Mouse (Mus musculus) CH12.LX (cell line): ENCODE measurements around the gene Tbcel. TPM values are rescaled to one million over a fixed set of nuclear protein-coding genes. Genes with fewer than 3 reads are reported as not detected.

ENCODE experiments used
- DNase-seq: peaks from one replicate; pipeline ENCODE4 v3.0.0-alpha.2; 2013; ENCODE audit errors: extremely low read depth
- H3K27ac ChIP-seq: 2 replicates; pipeline ENCODE4 v1.5.1; 2012; ENCODE audit warnings: low read depth, mild to moderate bottlenecking, control low read depth, moderate library complexity; ENCODE audit not compliant: insufficient read depth
- H3K27me3 ChIP-seq: replicated peaks from 2 replicates; pipeline ENCODE3; 2012; ENCODE audit warnings: inconsistent platforms
- H3K36me3 ChIP-seq, 2 experiments: replicated peaks in 1 of 2; 2 replicates each; pipeline versions ENCODE3 to v1.6.1; 2012; ENCODE audit warnings: inconsistent platforms in 1 of 2, low read length in 1 of 2, mild to moderate bottlenecking in 1 of 2, mixed read lengths in 1 of 2, moderate library complexity in 1 of 2; ENCODE audit not compliant: control insufficient read depth in 1 of 2, insufficient read depth in 1 of 2
- H3K4me1 ChIP-seq, 2 experiments: 2 replicates each; pipeline ENCODE4 v1.6.1; 2012; ENCODE audit warnings: inconsistent platforms in 1 of 2, moderate library complexity in 1 of 2; ENCODE audit not compliant: insufficient read depth in 2 of 2, control insufficient read depth in 1 of 2
- H3K4me2 ChIP-seq: 2 replicates; pipeline ENCODE4 v1.6.1; 2012; ENCODE audit warnings: low read depth, mild to moderate bottlenecking, control low read depth; ENCODE audit not compliant: poor library complexity, insufficient read depth, severe bottlenecking
- H3K4me3 ChIP-seq, 3 experiments: fragments of 150-350 bp in 1 of 3; sonication (generic) in 1 of 3; replicated peaks in 1 of 3; 2 replicates each; pipeline versions ENCODE3 to v1.5.1; 2011 to 2012; ENCODE audit warnings: low read depth in 2 of 3, low read length in 2 of 3, mild to moderate bottlenecking in 2 of 3, moderate library complexity in 2 of 3, control low read depth in 1 of 3, improper control_type of control experiment in 1 of 3, inconsistent platforms in 1 of 3, mixed read lengths in 1 of 3; ENCODE audit not compliant: poor library complexity in 1 of 3
- H3K79me2 ChIP-seq: replicated peaks from 2 replicates; pipeline ENCODE4 v1.6.1; 2012; ENCODE audit warnings: mild to moderate bottlenecking, moderate library complexity; ENCODE audit not compliant: control insufficient read depth, poor library complexity, insufficient read depth, severe bottlenecking; ENCODE audit errors: extremely low read depth
- H3K9ac ChIP-seq: 2 replicates; pipeline ENCODE4 v1.6.1; 2012; ENCODE audit warnings: low read depth, mild to moderate bottlenecking, control low read depth, moderate library complexity; ENCODE audit not compliant: insufficient read depth
- H3K9me3 ChIP-seq: replicated peaks from 2 replicates; pipeline ENCODE3; 2012; ENCODE audit warnings: low read length, inconsistent platforms, mixed read lengths
- BHLHE40 ChIP-seq: IDR thresholded peaks from 2 replicates; pipeline ENCODE4 v1.6.1; 2011; ENCODE audit warnings: mild to moderate bottlenecking, low read depth, low read length, improper control_type of control experiment
- CHD1 ChIP-seq: IDR thresholded peaks from 2 replicates; pipeline ENCODE4 v1.6.1; 2012; ENCODE audit warnings: low read depth, low read length, improper control_type of control experiment, inconsistent platforms
- CHD2 ChIP-seq: IDR thresholded peaks from 2 replicates; pipeline ENCODE4 v1.6.1; 2011; ENCODE audit warnings: low read length, improper control_type of control experiment
- CTCF ChIP-seq, 2 experiments: IDR thresholded peaks in 1 of 2; conservative IDR thresholded peaks in 1 of 2; 2 replicates each; pipeline ENCODE4 v1.5.1; 2011 to 2012; ENCODE audit warnings: low read depth in 2 of 2, low read length in 2 of 2, improper control_type of control experiment in 1 of 2, inconsistent platforms in 1 of 2, mild to moderate bottlenecking in 1 of 2, moderate library complexity in 1 of 2
- ELF1 ChIP-seq: IDR thresholded peaks from 2 replicates; pipeline ENCODE4 v1.6.1; 2014; ENCODE audit warnings: low read depth, mild to moderate bottlenecking, inconsistent platforms, low read length, improper control_type of control experiment
- EP300 ChIP-seq: IDR thresholded peaks from 2 replicates; pipeline ENCODE4 v1.6.1; 2011; ENCODE audit warnings: low read length, improper control_type of control experiment
- ETS1 ChIP-seq: conservative IDR thresholded peaks from 2 replicates; pipeline ENCODE4 v1.6.1; 2012; ENCODE audit warnings: low read depth, mild to moderate bottlenecking, inconsistent platforms, low read length, improper control_type of control experiment, moderate library complexity
- GABPA ChIP-seq: IDR thresholded peaks from 2 replicates; pipeline ENCODE4 v1.6.1; 2012; ENCODE audit warnings: low read depth, low read length, improper control_type of control experiment, inconsistent platforms; ENCODE audit not compliant: insufficient replicate concordance
- JUND ChIP-seq: conservative IDR thresholded peaks from 2 replicates; pipeline ENCODE4 v1.6.1; 2011; ENCODE audit warnings: low read depth, low read length, improper control_type of control experiment
- MAFK ChIP-seq: IDR thresholded peaks from 2 replicates; pipeline ENCODE4 v1.6.1; 2011; ENCODE audit warnings: low read length, improper control_type of control experiment; ENCODE audit not compliant: insufficient replicate concordance
- MAX ChIP-seq: IDR thresholded peaks from 2 replicates; pipeline ENCODE4 v1.6.1; 2011; ENCODE audit warnings: low read length, improper control_type of control experiment
- MAZ ChIP-seq: IDR thresholded peaks from 2 replicates; pipeline ENCODE4 v1.6.1; 2012; ENCODE audit warnings: low read depth, mild to moderate bottlenecking, inconsistent platforms, low read length, improper control_type of control experiment, moderate library complexity
- MXI1 ChIP-seq: IDR thresholded peaks from 2 replicates; pipeline ENCODE4 v1.6.1; 2011; ENCODE audit warnings: mild to moderate bottlenecking, low read depth, low read length, improper control_type of control experiment
- MYC ChIP-seq: IDR thresholded peaks from 2 replicates; pipeline ENCODE4 v1.6.1; 2011; ENCODE audit warnings: low read depth, mild to moderate bottlenecking, improper control_type of control experiment, low read length
- NELFE ChIP-seq: IDR thresholded peaks from 2 replicates; pipeline ENCODE4 v1.6.1; 2011; ENCODE audit warnings: low read depth, low read length, improper control_type of control experiment
- NRF1 ChIP-seq: IDR thresholded peaks from 2 replicates; pipeline ENCODE4 v1.6.1; 2014; ENCODE audit warnings: low read depth, mild to moderate bottlenecking, inconsistent platforms, low read length, improper control_type of control experiment, moderate library complexity
- POLR2A ChIP-seq: IDR thresholded peaks from 2 replicates; pipeline ENCODE4 v1.6.1; 2011; ENCODE audit warnings: low read depth, mild to moderate bottlenecking, improper control_type of control experiment, low read length
- RAD21 ChIP-seq: IDR thresholded peaks from 2 replicates; pipeline ENCODE4 v1.6.1; 2011; ENCODE audit warnings: low read depth, mild to moderate bottlenecking, low read length, improper control_type of control experiment, moderate library complexity
- SMC3 ChIP-seq: IDR thresholded peaks from 2 replicates; pipeline ENCODE4 v1.6.1; 2011; ENCODE audit warnings: low read depth, low read length, improper control_type of control experiment
- TBP ChIP-seq: conservative IDR thresholded peaks from 2 replicates; pipeline ENCODE4 v1.6.1; 2011; ENCODE audit warnings: low read depth, low read length, improper control_type of control experiment
- TCF12 ChIP-seq: IDR thresholded peaks from 2 replicates; pipeline ENCODE4 v1.6.1; 2014; ENCODE audit warnings: low read depth, mild to moderate bottlenecking, inconsistent platforms, low read length, improper control_type of control experiment
- USF1 ChIP-seq: IDR thresholded peaks from 2 replicates; pipeline ENCODE4 v1.6.1; 2014; ENCODE audit warnings: low read depth, mild to moderate bottlenecking, inconsistent platforms, low read length, improper control_type of control experiment
- ZC3H11A ChIP-seq: IDR thresholded peaks from 2 replicates; pipeline ENCODE4 v1.6.1; 2012; ENCODE audit warnings: low read depth, mild to moderate bottlenecking, inconsistent platforms, low read length, improper control_type of control experiment
- ZMIZ1 ChIP-seq: IDR thresholded peaks from 2 replicates; pipeline ENCODE4 v1.6.1; 2012; ENCODE audit warnings: low read depth, mild to moderate bottlenecking, inconsistent platforms, low read length, improper control_type of control experiment
- dilution Hi-C: fragments of 300-500 bp; cut with MboI; formaldehyde crosslinking; loops from 2 replicates; pipeline ENCODE4 v1.14.3; 2020; ENCODE audit warnings: low sequenced_read_pairs; ENCODE audit not compliant: extremely low pct_unique_long_range_greater_than_20kb, extremely low pct_ligation_motif_present
- in situ Hi-C: fragments of 300-500 bp; cut with MboI; formaldehyde crosslinking; loops from 3 replicates; pipeline ENCODE4 v1.14.3; 2019; ENCODE audit warnings: low sequenced_read_pairs, low pct_ligation_motif_present, low pct_unique_long_range_greater_than_20kb, mixed read lengths
- polyA plus RNA-seq: library from polyadenylated mRNA; unstranded; fragments of >175 nt; gene quantifications from 2 replicates; pipeline ENCODE4 v1.2.1, GENCODE M21; 2012; ENCODE audit warnings: low read depth; ENCODE audit not compliant: insufficient read length
- total RNA-seq, 2 experiments: library from RNA; depleted of rRNA; stranded (reverse); fragments of 300-350 nt in 1 of 2; fragments of >200 nt in 1 of 2; gene quantifications; 2 replicates each; pipeline ENCODE4 v1.2.3; 2012 to 2014

Tbcel gene
- total and polyA plus RNA-seq, 3 experiments = 5.3 to 10.0 (median 5.9) TPM

DNA sequence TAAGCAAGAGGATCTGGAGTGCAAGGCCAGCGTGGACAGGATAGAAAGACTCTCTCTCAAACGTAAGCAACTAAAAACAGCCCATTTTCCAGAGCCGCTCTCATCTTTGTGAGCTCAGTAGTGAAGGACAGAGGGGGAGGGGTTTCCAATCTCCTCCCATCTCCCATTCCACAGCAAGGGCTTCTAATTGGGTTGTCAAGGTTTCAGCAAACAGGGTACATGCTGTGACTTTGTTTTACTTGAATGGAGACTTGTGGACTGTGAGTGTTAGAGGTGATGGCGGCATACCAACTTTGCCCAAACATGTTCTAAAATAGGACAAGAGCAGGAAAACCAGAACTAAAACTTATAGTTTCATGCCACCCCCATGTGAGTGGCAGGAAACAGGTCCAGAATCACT is 68.2 kb downstream of the Tbcel start:
- Histone ChIP-seq H3K4me1 (peaks cover 0 to 6% of the 10 kb centered on the region in 2 experiments; a peak in 2 of 4 replicates), H3K4me2 (no peak overlapping the region), H3K4me3 (no peak overlapping the region), H3K27me3 (no peaks in the 10 kb centered on the region), H3K36me3 (peaks cover 45 to 87% of the 10 kb centered on the region in 2 experiments), H3K9me3 (no peaks in the 10 kb centered on the region), H3K9ac (no peak overlapping the region), H3K79me2 (no peaks in the 10 kb centered on the region), H3K27ac (no peak overlapping the region)
- no peak for DNase-seq
- in situ Hi-C loops (no loop called here), dilution Hi-C loops (no loop called here)
- TF ChIP-seq MYC (no peak), CHD1 (no peak), RAD21 (no peak), MXI1 (no peak), ELF1 (no peak), EP300 (no peak)

DNA sequence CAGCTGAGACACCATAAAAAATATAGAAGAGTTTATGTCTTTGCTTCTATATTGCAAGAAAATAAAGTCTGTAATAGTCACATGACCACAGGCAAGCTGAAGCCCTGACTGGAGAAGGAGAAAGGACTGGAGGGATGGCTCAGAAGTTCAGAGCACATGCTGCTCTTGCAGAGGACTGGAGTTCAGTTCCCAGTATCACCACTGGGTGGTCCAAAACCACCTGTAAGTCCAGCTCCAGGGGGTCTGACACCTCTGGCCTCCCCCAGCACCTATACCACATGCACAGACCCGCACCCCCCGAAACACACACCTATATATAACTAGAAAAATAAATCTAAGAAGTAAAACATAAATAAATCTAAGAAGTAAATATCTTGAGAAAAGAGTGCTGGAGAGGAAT is 75.5 kb downstream of the Tbcel start:
- H3K36me3 ChIP-seq = peaks cover 21 to 82% of the 10 kb centered on the region in 2 experiments
- peaks cover 0 to 8% of the 10 kb centered on the region in 2 experiments; a peak in 1 of 4 replicates for H3K4me1 ChIP-seq
- no peaks in the 10 kb centered on the region for H3K9me3 ChIP-seq
- H3K79me2 ChIP-seq = no peaks in the 10 kb centered on the region
- dilution Hi-C loops = no loop called here
- no peak overlapping the region for H3K4me2 ChIP-seq
- peak; percentile 11 for DNase-seq
- TF ChIP-seq EP300 (no peak), SMC3 (peak; percentile 14; the same call in 1 of the 2 replicates), POLR2A (no peak), CHD2 (no peak), ETS1 (no peak), NRF1 (no peak), GABPA (no peak), CTCF (conservative IDR thresholded peaks at IDR 0.05 in 1 of 2, IDR thresholded peaks at IDR 0.05 in 1 of 2; ENCODE audit: low read depth in 2 of 2, low read length in 2 of 2) (peak in 1 of 2 experiments; percentile 25; a peak in 2 of 4 replicates), JUND (no peak), TBP (no peak), MAX (no peak), CHD1 (no peak)
- no peak overlapping the region for H3K27ac ChIP-seq
- H3K4me3 ChIP-seq = no peak overlapping the region
- in situ Hi-C loops = no loop called here
- H3K27me3 ChIP-seq = no peaks in the 10 kb centered on the region
- H3K9ac ChIP-seq = no peak overlapping the region

DNA sequence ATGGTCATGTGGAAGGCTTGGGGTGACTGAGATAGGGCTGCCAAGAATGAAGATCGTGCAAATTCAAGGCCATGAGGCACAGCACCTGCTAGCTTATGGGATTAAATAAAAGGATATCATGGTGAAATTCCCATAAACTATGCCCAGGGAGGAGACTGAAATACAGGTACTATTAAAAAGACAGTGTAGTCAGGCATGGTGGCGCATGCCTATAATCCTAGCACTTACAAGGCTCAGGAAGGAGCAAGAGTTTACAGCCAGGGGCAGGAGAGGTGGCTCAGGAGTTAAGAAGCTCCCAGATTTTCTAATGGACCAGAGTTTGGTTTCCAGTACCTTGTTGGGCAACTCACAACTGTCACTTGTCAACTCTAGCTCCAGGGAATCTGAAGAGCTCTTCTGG is 76.0 kb downstream of the Tbcel start:
- in situ Hi-C loops = no loop called here
- Histone ChIP-seq H3K4me2 (no peak overlapping the region), H3K9me3 (no peaks in the 10 kb centered on the region), H3K79me2 (no peaks in the 10 kb centered on the region), H3K27me3 (no peaks in the 10 kb centered on the region), H3K36me3 (peaks cover 21 to 82% of the 10 kb centered on the region in 2 experiments), H3K27ac (no peak overlapping the region), H3K4me3 (no peak overlapping the region), H3K4me1 (peaks cover 0 to 8% of the 10 kb centered on the region in 2 experiments; a peak in 1 of 4 replicates), H3K9ac (no peak overlapping the region)
- TF ChIP-seq CHD1 (no peak), ZMIZ1 (no peak), ELF1 (no peak), CHD2 (no peak), BHLHE40 (no peak), MAZ (no peak), MAFK (no peak), USF1 (no peak), NRF1 (no peak), SMC3 (no peak), ZC3H11A (no peak), TCF12 (no peak), MAX (no peak), NELFE (no peak), EP300 (no peak)
- dilution Hi-C loops = no loop called here
- DNase-seq = no peak
